Mouse (Mus musculus) cerebellum, postnatal 10 days (tissue): ENCODE measurements around the gene Akap17b.
"Not testable (repeated sequence)": the region's sequence is repeated elsewhere in the genome, so short reads cannot be mapped to it uniquely, and the experiment has no call there.

Source experiments
- DNase-seq, 2 experiments: peaks; one replicate each; pipeline ENCODE4 v3.0.0; 2021; ENCODE audit warnings: mixed read lengths in 2 of 2

Gene Akap17b

GRCm38 (mm10) chrX:36644657-36645551 is at the start of gene Akap17b:
Gene Akap17b, minus strand, starts transcription at chrX:36645395.
- DNase-seq: peak; percentile 89 to 94

DNA sequence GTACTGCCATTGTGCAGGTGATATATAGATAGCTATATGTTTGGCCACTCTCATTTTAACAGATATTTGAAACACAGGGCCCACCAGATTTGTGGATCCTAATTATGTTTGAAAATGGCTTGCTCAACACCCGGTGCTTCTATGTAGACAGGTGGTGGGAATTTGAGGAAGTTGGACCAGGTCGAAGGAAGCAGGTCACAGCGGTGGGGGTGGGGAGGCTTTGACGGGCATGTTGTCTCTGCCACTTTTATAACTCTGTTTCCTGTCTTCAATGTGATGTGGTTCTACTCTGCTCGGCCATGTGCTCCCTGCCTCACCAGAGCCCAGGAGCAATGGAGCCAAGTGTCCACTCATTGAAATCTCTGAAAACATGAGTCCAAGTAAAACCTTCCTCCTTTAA is 46.2 kb upstream of the Akap17b start:
- DNase-seq: no peak

DNA sequence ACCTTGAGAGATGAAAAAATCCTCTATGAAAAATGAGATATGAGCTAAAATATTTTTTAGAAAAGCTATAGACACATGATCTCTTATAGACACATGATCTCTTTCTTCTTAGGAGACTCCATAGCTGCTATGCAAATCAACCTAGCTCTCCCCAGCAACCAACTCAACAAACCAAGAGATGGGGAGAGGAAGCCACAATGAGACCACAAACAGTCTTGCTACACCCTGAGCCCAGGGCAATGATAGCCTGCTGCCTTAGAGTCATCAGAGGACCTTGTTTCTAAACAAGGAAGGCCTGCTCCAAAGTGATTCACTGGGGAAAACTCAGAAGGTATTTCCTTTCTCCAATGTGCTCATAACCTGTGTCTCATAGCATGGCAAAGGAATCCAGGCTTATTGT is 44.5 kb upstream of the Akap17b start:
- no peak for DNase-seq

DNA sequence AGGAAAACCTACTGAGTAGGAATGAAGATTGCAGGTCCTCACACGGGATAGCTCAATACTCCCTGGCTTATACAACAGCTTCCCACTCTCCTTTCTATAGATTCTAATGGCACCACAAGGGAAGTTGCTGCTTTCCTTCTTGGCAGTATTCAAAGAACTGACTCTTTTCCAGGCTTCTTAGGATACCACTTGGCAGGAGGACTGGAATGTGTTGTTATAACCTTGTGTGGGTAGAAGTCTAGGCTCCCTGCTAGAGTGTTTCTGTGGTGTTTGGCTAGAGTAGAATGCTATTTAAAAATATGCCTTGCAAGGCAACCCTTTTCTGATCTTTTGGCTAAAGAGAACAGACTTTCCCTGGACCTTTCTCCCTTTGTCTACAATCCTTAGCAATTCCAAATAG is 31.6 kb upstream of the Akap17b start:
- DNase-seq: no peak

GRCm38 (mm10) chrX:36672708-36673107 is 27.5 kb upstream of the Akap17b start:
- DNase-seq: peak in 1 of 2 experiments; percentile 1

DNA sequence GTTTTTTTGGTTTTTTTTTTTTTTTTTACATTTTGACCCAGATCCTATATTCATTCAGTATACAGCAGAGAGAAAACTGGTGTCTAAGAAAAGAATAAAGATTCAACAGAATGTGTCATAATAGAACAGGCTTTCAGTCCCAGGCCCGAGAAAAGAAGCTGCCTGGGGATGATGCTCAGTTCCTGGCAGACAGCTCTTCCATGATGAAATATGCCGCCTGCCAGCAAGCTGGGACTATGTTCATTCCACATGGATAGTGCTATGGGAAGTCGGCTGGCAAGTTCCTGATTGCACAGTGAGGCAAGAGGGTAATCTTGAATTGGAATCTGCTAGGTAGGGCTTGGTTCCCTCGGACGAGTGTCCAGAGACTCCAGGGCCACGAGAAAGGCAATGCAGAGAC is 5.1 kb downstream of the Akap17b start:
- peak; percentile 64 to 67 for DNase-seq

DNA sequence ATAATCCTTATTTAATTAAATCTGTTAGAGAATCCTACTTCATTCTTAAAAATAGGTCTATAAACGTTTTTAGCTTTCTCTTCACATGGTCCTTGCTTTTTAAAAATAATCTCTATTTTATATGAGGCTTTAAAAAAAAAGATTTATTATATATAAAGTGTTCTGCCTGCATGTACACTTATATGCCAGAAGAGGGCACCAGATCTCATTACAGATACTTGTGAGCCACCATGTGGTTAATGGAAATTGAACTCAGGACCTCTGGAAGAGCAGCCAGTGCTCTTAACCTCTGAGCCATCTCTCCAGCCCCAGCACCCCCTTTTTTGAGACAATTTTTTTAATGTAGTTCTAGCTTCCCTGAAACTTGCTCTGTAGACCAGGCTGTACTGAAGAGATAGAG is 14.4 kb downstream of the Akap17b start:
- peak in 1 of 2 experiments; percentile 12 for DNase-seq

- no peak for DNase-seq
These were observed 17.1 kb downstream of the Akap17b start for GRCm38 (mm10) chrX:36628102-36628501.

- DNase-seq: no peak
These were observed 36.1 kb downstream of the Akap17b start for GRCm38 (mm10) chrX:36609117-36609516.

- DNase-seq: no peak
These were observed 41.2 kb downstream of the Akap17b start for GRCm38 (mm10) chrX:36604040-36604439.

DNA sequence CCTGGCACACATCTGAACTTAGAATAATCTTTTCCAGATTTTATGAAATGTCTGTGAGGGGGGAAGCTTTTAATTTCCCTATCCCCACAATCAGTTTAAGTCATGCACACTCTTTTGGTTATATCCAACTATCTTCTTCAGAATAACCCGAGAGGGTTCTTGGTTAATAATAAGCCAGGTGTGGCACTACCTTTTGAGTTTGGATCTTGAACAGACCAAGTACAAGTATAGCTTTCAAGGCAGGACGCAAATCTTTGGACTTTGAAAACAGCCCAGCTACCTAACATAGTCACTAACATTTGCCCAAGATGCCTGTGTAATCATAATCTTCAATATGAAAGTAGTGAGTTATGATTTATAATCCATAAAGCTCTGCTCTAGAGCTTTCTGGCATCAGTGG is 42.3 kb downstream of the Akap17b start:
- no peak for DNase-seq

DNA sequence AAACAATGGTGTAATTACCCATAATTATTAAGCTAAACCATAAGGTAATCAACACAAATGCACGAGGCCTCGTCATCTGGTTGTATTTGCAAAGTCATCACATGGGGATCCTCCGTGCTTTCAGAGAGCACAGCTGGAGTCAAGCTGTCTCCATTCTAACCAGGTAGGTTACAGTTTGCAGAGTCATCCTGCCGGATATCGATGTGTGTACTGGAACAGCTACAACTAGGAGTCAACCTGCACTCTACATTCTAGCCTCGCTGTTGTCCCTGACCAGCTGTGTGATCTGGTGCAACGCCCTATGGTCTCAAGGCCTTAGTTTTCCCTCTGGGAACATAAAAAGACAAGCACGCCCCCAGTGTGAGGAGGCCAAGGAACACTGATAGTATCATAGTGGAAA is 45.1 kb downstream of the Akap17b start:
- DNase-seq: no peak

- peak; percentile 6 to 7 for DNase-seq
These were observed 45.5 kb downstream of the Akap17b start for GRCm38 (mm10) chrX:36599656-36600055.

DNA sequence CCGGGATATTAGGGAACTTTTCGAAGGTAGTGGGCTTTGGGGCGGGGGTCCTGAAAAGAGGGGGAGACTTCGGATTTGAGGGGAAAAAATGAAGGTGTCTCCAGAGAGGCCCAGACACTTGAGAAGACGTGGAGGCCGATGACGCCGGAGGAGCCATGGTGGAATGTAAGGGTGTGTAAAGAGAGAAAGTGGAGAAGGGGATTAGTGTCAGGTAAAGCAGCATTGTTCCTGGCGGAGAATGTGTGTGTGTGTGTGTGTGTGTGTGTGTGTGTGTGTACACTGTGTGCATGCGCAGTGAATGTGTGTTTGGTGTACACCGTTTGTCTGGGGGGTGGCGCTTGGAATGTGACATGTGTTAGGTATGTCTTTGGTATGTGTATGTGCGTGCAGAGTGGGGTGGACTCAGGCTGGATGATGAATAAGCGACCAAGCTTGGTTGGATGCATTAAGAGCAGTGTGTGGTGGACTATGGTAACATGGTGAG is 46.3 kb downstream of the Akap17b start:
- peak; percentile 52 to 53 for DNase-seq

- peak; percentile 51 to 56 for DNase-seq
These were observed 46.8 kb downstream of the Akap17b start for GRCm38 (mm10) chrX:36598390-36598810.

GRCm38 (mm10) chrX:36597707-36598389 is 47.3 kb downstream of the Akap17b start, which contains the start of gene Pgrmc1:
Gene Pgrmc1, plus strand, starts transcription at chrX:36598206.
- peak; percentile 90 to 92 for DNase-seq

- DNase-seq: not testable (repeated sequence)
These were observed 48.6 kb downstream of the Akap17b start for GRCm38 (mm10) chrX:36596483-36597120.

- DNase-seq: no peak
These were observed 49.9 kb downstream of the Akap17b start for GRCm38 (mm10) chrX:36595247-36595646.

DNA sequence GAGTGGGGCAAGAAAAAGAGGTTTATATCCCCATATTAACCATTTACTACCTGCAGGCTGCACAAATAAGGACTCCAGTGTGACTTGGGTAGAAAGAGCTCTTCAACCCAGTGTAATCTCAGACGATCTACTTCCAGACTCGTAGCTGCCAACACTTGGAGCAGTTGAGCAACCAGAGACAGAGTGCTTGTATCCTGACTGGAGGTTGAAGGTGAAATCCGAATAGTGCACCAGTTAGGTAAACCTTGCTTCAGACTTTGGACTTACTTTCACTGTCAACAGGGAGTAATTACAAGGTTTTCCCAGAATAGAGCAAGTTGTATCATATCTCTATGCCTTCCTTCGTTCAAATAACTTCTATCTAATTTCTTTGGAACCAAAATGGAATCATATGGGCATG is 53.7 kb downstream of the Akap17b start:
- DNase-seq: no peak

DNA sequence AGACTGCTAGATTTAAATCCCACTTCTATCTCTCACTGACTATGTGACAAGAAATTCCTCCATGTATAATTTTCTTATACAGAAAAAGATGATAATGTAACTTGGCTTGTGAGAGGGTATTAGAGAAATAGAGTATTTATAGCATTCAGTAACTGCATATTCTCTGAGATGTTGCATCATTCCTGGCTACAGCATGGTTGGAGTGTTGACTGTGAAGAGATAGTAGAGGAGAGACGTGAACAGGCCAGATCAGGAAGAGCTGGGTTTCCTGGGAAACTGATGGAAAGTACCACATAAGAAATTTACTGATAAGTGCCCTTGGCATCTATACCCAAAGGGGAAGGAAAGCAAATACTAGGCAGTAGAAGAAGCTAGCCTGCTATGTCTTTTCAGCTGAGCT is 54.1 kb downstream of the Akap17b start:
- no peak for DNase-seq

DNA sequence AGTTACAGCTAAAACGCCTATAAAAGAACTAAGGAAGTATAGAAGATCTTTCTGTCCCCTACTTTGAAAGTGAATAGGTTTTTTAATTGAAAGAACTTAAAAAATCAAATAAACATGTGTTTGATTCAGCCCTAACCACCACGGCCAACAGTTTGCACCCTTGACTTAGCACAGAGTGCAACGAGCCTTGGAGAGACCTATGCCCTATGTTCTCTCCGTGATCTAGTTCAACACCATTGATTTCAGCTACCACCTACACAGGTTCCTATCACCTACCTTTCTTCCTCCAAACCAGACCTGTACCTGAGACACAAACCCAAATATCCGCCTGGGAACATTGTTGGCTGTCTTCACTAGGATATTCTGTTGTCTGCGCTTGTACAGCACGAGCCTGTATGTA is 54.9 kb downstream of the Akap17b start:
- no peak for DNase-seq

DNA sequence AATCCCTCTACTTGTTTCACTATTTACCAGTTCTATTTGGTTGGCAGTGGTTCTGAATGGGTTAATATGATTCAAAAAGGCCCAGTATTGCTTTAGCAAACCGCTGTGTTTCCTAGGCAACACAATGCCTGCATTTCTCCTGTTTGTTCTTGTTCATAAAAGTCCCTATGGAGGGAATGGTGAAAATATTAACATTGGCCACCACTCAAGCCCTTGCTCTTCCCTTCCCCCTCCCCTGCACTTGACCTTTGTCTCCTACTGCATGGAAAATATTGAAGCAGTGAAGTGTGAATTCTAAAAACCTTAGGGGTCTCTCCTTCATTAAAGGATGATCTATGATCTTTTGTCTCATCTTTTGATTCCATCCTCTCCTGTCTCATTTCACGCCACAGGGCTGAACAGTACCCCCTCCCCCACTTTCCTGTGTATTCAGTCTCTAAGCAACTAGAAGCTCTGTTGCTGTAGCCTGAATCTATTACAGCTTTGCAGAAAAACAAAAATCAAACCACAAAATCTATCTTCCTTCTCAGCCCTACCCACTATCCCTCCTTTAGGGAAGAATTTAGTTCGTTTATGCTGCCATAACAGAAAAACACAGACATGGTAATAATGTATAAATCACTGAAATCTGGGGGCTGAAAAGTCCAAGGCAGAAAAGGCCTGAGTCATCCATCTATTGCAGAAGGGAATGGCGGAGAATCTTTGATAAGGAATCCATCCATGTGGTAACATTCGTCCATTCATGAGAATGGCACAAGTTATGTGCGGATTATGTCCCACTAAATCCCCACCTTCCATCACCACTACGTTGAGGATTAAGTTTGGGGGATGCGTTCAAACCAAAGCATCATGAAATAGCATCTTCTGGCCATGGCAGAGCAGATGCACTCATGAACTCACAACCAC is 57.6 kb downstream of the Akap17b start:
- DNase-seq: peak in 1 of 2 experiments; percentile 5
